Mouse (Mus musculus): ENCODE results near the gene Gm15262. TPM values are rescaled to one million over a fixed set of nuclear protein-coding genes. Genes with fewer than 3 reads are reported as not detected.
"Not testable (repeated sequence)": the region's sequence is repeated elsewhere in the genome, so short reads cannot be mapped to it uniquely, and the experiment has no call there.

The Gm15262 gene
- total RNA-seq (2021), result not detected
- long read RNA-seq, experiment 1, result 0 reads
- long read RNA-seq, experiment 2, result 0 reads

- DNase-seq; intact Hi-C loops (cut with DNase I): not testable (repeated sequence)
These were observed at the start of gene Gm15262 for GRCm38 (mm10) chrX:161287156-161287555. Gene Gm15262, plus strand, starts transcription at chrX:161287456.

DNA sequence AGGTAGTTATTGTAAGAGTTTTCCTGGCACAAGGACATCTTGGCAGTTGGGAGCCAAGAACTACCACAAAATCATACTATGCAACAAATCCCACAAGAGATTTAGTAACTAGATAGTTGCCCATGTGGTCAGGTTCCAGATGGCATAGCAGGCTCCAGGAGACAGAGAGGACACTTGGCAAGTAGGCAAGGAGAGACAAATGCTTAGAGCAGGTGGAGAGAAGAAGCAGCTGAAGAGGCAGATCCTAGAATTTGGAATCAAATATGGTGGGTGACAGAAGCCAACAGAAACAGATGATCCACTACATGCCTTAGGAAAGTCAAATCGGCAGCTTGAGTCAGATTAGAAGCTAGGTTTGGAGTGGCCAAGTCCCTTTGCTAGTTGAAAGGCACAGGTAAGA lies 20.9 kb downstream of the Gm15262 start:
- intact Hi-C loops (cut with DNase I), result no loop called here
- DNase-seq, result no peak

DNA sequence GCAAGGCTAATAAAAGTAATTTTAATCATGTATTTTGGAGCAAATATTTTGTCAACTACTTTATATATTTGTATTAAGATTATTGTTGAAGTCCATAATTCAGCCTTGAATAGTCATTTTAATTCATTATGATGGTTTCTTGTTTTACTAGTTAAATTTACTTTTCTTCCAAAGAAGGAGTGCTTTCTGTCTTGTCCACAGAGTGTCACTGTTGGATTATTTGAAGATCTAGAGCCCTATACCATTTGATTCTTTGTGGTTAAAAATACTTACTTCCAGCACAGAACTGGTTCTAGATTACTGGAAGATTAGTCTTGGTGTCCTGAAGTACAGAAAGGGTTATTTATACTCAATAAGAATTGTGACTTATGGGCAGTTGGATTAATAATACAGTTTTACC lies 29.2 kb downstream of the Gm15262 start:
- no peak for DNase-seq
- intact Hi-C loops (cut with DNase I), result no loop called here

- no peak for DNase-seq
- intact Hi-C loops (cut with DNase I), result no loop called here
These were observed 83.7 kb downstream of the Gm15262 start for GRCm38 (mm10) chrX:161370927-161371326.

DNA sequence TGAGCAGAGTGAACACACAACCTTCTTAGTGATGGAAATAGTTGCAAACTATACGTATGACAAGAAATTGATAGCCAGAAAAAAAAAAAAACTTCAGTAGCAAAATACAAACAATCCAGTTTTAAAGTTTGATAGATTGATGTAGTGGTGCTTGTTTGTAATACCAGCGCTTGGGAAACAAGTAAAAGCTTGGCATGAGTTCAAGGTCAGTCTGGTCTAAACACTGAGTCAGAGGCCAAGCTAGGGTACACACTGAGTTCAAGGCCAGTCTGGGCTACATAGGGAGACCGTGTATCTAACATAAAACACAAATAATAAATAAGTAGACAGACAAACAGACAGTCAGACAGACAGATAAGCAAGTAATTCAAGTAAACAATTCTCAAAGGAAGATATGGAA lies 84.2 kb downstream of the Gm15262 start:
- intact Hi-C loops (cut with DNase I), result no loop called here
- no peak for DNase-seq

GRCm38 (mm10) chrX:161375568-161375967 lies 88.3 kb downstream of the Gm15262 start:
- intact Hi-C loops (cut with DNase I), result no loop called here
- DNase-seq, result no peak

- DNase-seq, result peak; percentile 16 to 19
- intact Hi-C loops (cut with DNase I), result no loop called here
These were observed 98.5 kb downstream of the Gm15262 start for GRCm38 (mm10) chrX:161385791-161386190.

GRCm38 (mm10) chrX:161387942-161388341 lies 100.7 kb downstream of the Gm15262 start:
- intact Hi-C loops (cut with DNase I), result no loop called here
- no peak for DNase-seq

DNA sequence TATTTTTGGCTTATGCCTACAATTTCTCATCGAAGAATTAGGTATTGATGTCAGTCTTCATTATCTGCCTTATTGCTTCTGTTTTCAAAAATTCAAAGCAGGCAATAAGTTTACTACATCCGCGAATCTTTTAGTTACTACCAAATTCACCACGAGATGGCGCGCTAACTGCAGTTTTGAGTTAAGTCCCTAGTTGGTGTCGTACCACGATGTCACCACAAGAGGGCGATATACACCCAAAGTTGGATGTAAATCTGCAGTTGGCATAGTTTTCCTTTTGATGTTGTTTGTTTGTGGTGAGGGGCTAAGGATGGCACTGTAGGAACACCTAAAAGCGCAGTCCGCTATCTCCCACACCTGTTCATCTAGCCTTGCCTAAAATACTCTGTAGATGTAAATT lies 111.9 kb downstream of the Gm15262 start:
- intact Hi-C loops (cut with DNase I), result loop anchor here (2.0 kb wide), 2 partner anchors 396 to 428 kb away; no protein-coding TSS in a partner anchor
- peak; percentile 42 to 44 for DNase-seq

GRCm38 (mm10) chrX:161411151-161411550 lies 123.9 kb downstream of the Gm15262 start:
- intact Hi-C loops (cut with DNase I), result no loop called here
- DNase-seq, result no peak

Other genes with a start within 250 kb of the Gm15262 start
- under 1 TPM; 0.18 to 0.54 TPM for gene Scml2, start 170.3 kb upstream of the Gm15262 start, total RNA-seq (2021)